Mouse (Mus musculus) cortical plate, adult 2 months (tissue): ENCODE results near the gene Efemp2.

Experiments used
- CTCF ChIP-seq: fragments of 200-500 bp; IDR thresholded peaks from 2 replicates; pipeline ENCODE4 v1.5.1; 2011; ENCODE audit warnings: mild to moderate bottlenecking, control low read depth, low read length; ENCODE audit not compliant: insufficient read depth; ENCODE audit errors: extremely low read depth
- POLR2A ChIP-seq: fragments of 200-500 bp; IDR thresholded peaks from 2 replicates; pipeline ENCODE4 v1.6.1; 2011; ENCODE audit warnings: mild to moderate bottlenecking, low read length, control low read depth; ENCODE audit not compliant: insufficient read depth; ENCODE audit errors: extremely low read depth

- TF ChIP-seq CTCF: no peak
- no peak for TF ChIP-seq POLR2A
These were observed 51.5 kb downstream of the Efemp2 start for GRCm38 (mm10) chr19:5525204-5525603.
